8 mouse cellular contexts compared by ENCODE assay signal in genomic region chr8:82402261-82402685, GRCm38 (mm10). TPM values are rescaled to one million over a fixed set of nuclear protein-coding genes. Genes with fewer than 3 reads are reported as not detected.
A peak's percentile ranks its signal among the peaks of the same experiment; 100 is the strongest.
DNase-seq lines count a peak whose midpoint lies in the region; ATAC-seq lines count a peak whose summit lies in the region.

No protein-coding gene starts in this region.

- 4% methylated on average over 13 of the region's 13 CpGs for WGBS in hindbrain, embryonic 16.5 days
- WGBS in liver, embryonic 16.5 days (ENCODE audit: insufficient replicate concordance): 1% methylated on average over 13 of the region's 13 CpGs
- WGBS in neural tube, embryonic 14.5 days: 1% methylated on average over 13 of the region's 13 CpGs

- H3K27me3 ChIP-seq in erythroblast, embryonic 14.5 days (ENCODE audit: control insufficient read depth): peaks cover 18% of the 10 kb centered on the region
- H3K27me3 ChIP-seq in hindbrain, embryonic 16.5 days (replicated peaks; ENCODE audit: control insufficient read depth, insufficient read depth, low read length): no peaks in the 10 kb centered on the region
- no peaks in the 10 kb centered on the region for H3K27me3 ChIP-seq in liver, embryonic 16.5 days (ENCODE audit: control insufficient read depth, insufficient read depth, low read depth, low read length)
- H3K27me3 ChIP-seq in neural tube, embryonic 14.5 days (ENCODE audit: control insufficient read depth, insufficient read depth, low read length): no peaks in the 10 kb centered on the region

- no peak for ATAC-seq in erythroblast, adult 5-6 weeks (replicated peaks; ENCODE audit: low FRiP score, poor library complexity, severe bottlenecking)
- peak; percentile 30 for ATAC-seq in hindbrain, embryonic 16.5 days
- ATAC-seq in liver, embryonic 16.5 days (ENCODE audit: low read depth): peak; percentile 28
- ATAC-seq in neural tube, embryonic 14.5 days (ENCODE audit: low read depth): peak; percentile 41; the same call in 1 of the 2 replicates

- H3K4me2 ChIP-seq in hindbrain, embryonic 16.5 days (ENCODE audit: low read length): peak overlapping the region; percentile 56
- peak overlapping the region; percentile 55 for H3K4me2 ChIP-seq in liver, embryonic 16.5 days (ENCODE audit: low read depth, low read length)
- H3K4me2 ChIP-seq in neural tube, embryonic 14.5 days (ENCODE audit: low read depth, low read length): peak overlapping the region; percentile 52

- peak overlapping the region; percentile 61 for H3K27ac ChIP-seq in brown adipose tissue, adult 24 weeks (replicated peaks; ENCODE audit: low read depth, low read length)
- H3K27ac ChIP-seq in hindbrain, embryonic 16.5 days (ENCODE audit: low read depth, low read length): no peak overlapping the region
- no peak overlapping the region; the same call in 1 of the 2 replicates for H3K27ac ChIP-seq in liver, embryonic 16.5 days (ENCODE audit: low read length)
- no peak overlapping the region for H3K27ac ChIP-seq in neural tube, embryonic 14.5 days (ENCODE audit: low read depth, low read length)

- H3K9me3 ChIP-seq in erythroblast, embryonic 14.5 days (ENCODE audit: control insufficient read depth, low read length): no peaks in the 10 kb centered on the region
- H3K9me3 ChIP-seq in hindbrain, embryonic 16.5 days (ENCODE audit: control insufficient read depth, low read length): no peaks in the 10 kb centered on the region
- H3K9me3 ChIP-seq in liver, embryonic 16.5 days (replicated peaks; ENCODE audit: control insufficient read depth, low read length): no peaks in the 10 kb centered on the region
- no peaks in the 10 kb centered on the region for H3K9me3 ChIP-seq in neural tube, embryonic 14.5 days (ENCODE audit: control insufficient read depth, low read length)

- DNase-seq in gastrocnemius, adult 8-10 months (ENCODE audit: low spot score in 2 of 2): peak; percentile 30 to 60
- no peak for DNase-seq in spleen, postnatal 4 days (ENCODE audit: low spot score in 2 of 2)

- H3K36me3 ChIP-seq in erythroblast, embryonic 14.5 days (ENCODE audit: control insufficient read depth): no peaks in the 10 kb centered on the region
- H3K36me3 ChIP-seq in hindbrain, embryonic 16.5 days (ENCODE audit: control insufficient read depth, insufficient read depth, low read length): no peaks in the 10 kb centered on the region
- no peaks in the 10 kb centered on the region for H3K36me3 ChIP-seq in liver, embryonic 16.5 days (ENCODE audit: control insufficient read depth, insufficient read depth)
- no peaks in the 10 kb centered on the region for H3K36me3 ChIP-seq in neural tube, embryonic 14.5 days (ENCODE audit: control insufficient read depth, insufficient read depth, low read length)

- H3K4me3 ChIP-seq in erythroblast, embryonic 14.5 days (replicated peaks): peak overlapping the region; percentile 46
- H3K4me3 ChIP-seq in brown adipose tissue, adult 24 weeks (ENCODE audit: insufficient read depth, low read depth, low read length): peak overlapping the region; percentile 77
- peak overlapping the region; percentile 42 for H3K4me3 ChIP-seq in hindbrain, embryonic 16.5 days (ENCODE audit: low read length)
- peak overlapping the region; percentile 62 for H3K4me3 ChIP-seq in liver, embryonic 16.5 days (ENCODE audit: low read depth, low read length)
- H3K4me3 ChIP-seq in neural tube, embryonic 14.5 days (ENCODE audit: low read depth, low read length): peak overlapping the region; percentile 19

- no peaks in the 10 kb centered on the region; the same call in 1 of the 2 replicates for H3K4me1 ChIP-seq in erythroblast, embryonic 14.5 days (ENCODE audit: control insufficient read depth)
- H3K4me1 ChIP-seq in brown adipose tissue, adult 24 weeks (ENCODE audit: control insufficient read depth, insufficient read depth, insufficient read length, low read length): peaks cover 15% of the 10 kb centered on the region
- no peaks in the 10 kb centered on the region; the same call in none of the 2 replicates for H3K4me1 ChIP-seq in hindbrain, embryonic 16.5 days (ENCODE audit: control insufficient read depth, insufficient read depth, low read depth, low read length)
- no peaks in the 10 kb centered on the region for H3K4me1 ChIP-seq in liver, embryonic 16.5 days (ENCODE audit: control insufficient read depth, low read depth, low read length)
- H3K4me1 ChIP-seq in neural tube, embryonic 14.5 days (ENCODE audit: control insufficient read depth, insufficient read depth, low read length): 0 out of 2 replicates have a peak, but pooled peaks cover 5% of the 10 kb centered on the region

- peak overlapping the region; percentile 43 for H3K9ac ChIP-seq in hindbrain, embryonic 16.5 days (ENCODE audit: low read depth, low read length)
- peak overlapping the region; percentile 54 for H3K9ac ChIP-seq in liver, embryonic 16.5 days (ENCODE audit: low read depth, low read length)
- H3K9ac ChIP-seq in neural tube, embryonic 14.5 days (replicated peaks; ENCODE audit: low read depth, low read length): peak overlapping the region; percentile 25; the same call in 1 of the 2 replicates

RNA-seq across cellular contexts. Expression of gene Il15, which starts 0.7 kb away (rescaled TPM):
- polyA plus RNA-seq in erythroblast, embryonic 14.5 days (2012): not detected in 2 replicates
- total RNA-seq in erythroblast, adult 5-6 weeks (2015; ENCODE audit: low replicate concordance): 19.2 and 31.1 TPM in 2 replicates
- 2.6 and 7.0 TPM in 2 replicates for total RNA-seq in erythroblast, adult 5-6 weeks (2017; ENCODE audit: low replicate concordance)
- polyA plus RNA-seq in brown adipose tissue, adult 24 weeks (2012; ENCODE audit: insufficient read depth, insufficient read length, missing spikeins): 3.6 and 7.2 TPM in 2 replicates
- 10 to 100 TPM in 2 of 4 experiments, 1 to 10 TPM in 2; 5.9 to 16.7 (median 12.7) TPM for total RNA-seq in gastrocnemius, adult 8-10 months (2022)
- polyA plus RNA-seq in hindbrain, embryonic 16.5 days (2015; fragmentation: Nextera tagmentation; extraction: Ambion mirVana): 1.8 and 2.1 TPM in 2 replicates
- polyA plus RNA-seq in liver, embryonic 16.5 days (2015; fragmentation: Nextera tagmentation; extraction: Ambion mirVana): 4.5 and 6.4 TPM in 2 replicates
- polyA plus RNA-seq in neural tube, embryonic 14.5 days (2014; fragmentation: Nextera tagmentation; extraction: Ambion mirVana): 0.81 TPM in 1 of 2 replicates, not detected in the other

Comparison
In these comparisons a context has a peak if more than half of its experiments do, and no peak if none do; other contexts are left out.
1. H3K4me3 ChIP-seq: peak in every context shown above with its lines; median percentile 77 in brown adipose tissue, adult 24 weeks; 62 in liver, embryonic 16.5 days; 46 in erythroblast, embryonic 14.5 days; 42 in hindbrain, embryonic 16.5 days; 19 in neural tube, embryonic 14.5 days.
2. DNase-seq: peak in gastrocnemius, adult 8-10 months (2 of 2); none in spleen, postnatal 4 days (0 of 2).
3. Peak in every context shown above with its lines, with median percentiles within 50 percentile points of each other: H3K4me2 ChIP-seq and H3K9ac ChIP-seq.